Mouse (Mus musculus) frontal cortex, postnatal 36 days (tissue): ENCODE results near the gene Snx5.

Experiments used
- DNase-seq, 2 experiments: peaks; one replicate each; pipeline ENCODE4 v3.0.0; 2022; ENCODE audit warnings: low spot score in 2 of 2

Snx5 gene

GRCm38 (mm10) chr2:144228521-144229346, 42.0 kb downstream of the Snx5 start:
- DNase-seq: no peak

DNA sequence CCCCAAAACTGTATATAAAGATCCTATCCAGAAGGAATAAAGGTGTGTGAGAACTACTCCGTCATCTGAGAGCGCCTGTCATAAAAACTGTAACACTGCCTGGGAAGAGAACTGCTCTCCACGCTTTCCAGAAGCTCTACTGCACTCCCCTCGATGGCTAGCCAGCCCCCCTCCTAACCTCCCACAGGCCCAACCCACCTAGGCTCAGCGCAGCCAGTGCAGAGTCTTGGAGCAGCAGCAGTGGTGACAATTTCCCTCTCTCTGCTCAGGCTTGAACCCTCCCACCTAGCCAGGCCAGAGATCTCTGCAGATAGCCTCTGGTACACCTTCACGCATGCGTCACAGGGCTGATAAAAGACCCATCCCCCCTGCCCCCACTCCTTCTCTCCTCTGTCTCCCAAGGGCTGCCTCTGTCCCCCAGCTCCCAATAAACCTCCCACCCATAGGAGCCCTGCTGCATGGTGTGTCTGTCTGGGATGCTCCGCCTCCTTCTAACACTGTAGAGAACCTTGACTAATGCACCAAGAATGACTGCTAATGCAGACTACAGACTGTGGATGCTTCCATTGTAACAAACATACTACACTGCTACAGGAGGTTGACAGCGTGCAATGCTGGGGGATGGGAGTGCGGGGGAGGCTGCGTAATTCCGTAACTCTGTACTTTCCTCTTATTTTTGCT, 43.7 kb downstream of the Snx5 start:
- DNase-seq: no peak

GRCm38 (mm10) chr2:144224351-144224750, 46.4 kb downstream of the Snx5 start:
- no peak for DNase-seq

DNA sequence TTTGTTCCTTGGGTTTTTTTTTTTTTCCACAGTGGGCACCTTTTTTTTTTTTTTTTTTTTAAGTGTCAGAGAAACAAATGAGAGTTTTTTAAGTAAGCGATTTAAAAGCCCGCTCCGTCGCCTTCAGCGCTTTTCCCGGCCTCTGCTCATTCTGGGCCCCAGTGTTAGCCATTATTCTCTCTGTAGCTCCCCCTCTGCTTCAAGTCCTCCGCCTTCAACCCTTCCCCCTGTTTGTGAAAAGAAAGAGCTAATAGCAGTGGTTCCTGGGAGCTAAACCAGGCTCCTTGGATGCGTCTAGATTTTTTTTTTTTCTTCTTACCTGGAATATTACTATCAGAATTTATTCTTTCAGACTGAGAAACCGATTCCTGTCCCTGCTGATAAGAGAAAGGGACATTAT, 55.1 kb downstream of the Snx5 start:
- DNase-seq: no peak

DNA sequence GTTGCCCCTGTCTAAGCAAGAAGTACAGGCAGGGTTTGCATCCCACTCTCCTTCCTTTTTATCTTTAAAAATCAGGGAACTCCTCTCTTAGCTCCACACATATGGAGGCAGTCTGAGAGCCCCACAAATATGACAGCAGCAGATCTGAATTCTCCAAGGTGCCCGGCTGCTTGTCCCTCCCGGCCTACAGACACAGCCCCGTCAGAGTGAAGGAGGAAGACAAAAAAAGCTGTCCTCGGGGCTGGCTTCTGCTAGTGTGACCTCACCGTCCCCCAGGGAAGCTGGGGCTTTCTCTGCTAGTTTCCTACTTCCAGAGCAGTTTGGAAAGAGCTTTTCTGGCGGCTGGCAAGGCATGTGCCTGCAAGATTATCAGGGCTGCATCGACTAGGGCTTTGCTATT, 55.5 kb downstream of the Snx5 start:
- no peak for DNase-seq

- no peak for DNase-seq
Observed at GRCm38 (mm10) chr2:144214508-144215185, 56.1 kb downstream of the Snx5 start.

GRCm38 (mm10) chr2:144213803-144214202, 56.9 kb downstream of the Snx5 start:
- no peak for DNase-seq

GRCm38 (mm10) chr2:144209425-144209824, 61.3 kb downstream of the Snx5 start:
- no peak for DNase-seq

DNA sequence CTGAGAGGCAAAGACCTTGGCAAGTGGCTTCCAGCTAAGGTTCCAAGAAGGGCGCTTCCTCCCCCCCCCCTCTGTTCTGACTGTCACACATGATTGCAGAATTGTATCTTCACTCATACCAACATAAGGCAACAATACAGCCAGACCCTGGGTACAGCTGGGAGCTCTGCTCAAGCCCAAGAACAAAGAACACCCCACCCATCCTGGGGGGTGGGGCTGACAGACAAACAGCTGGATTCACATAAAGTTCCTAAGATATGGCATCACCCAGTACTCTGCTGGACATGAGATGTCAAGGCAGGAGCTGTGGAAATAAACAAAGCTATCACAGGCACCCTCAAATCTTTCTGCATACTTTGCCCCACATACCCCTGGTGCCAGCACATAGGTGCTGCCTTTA, 63.3 kb downstream of the Snx5 start:
- no peak for DNase-seq

DNA sequence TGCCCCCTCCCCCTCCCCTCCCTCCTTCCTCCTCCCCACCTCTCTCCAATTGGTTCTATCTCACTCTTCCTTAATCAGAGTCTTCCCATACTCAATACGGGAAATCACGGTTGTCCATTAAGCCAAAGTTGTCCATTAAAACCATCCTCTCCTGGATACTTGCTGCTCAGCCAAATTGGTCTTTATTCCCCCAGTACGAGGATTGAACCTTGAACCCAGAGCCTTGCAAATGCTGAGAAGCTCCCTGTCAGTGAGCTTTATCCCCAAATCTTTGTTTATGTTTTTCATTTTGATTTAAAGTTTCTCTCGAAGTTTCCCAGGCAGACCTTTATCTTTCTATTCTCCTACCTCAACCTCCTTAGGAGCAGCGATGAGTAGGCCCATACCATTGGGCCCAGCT, 67.7 kb downstream of the Snx5 start:
- DNase-seq: no peak

DNA sequence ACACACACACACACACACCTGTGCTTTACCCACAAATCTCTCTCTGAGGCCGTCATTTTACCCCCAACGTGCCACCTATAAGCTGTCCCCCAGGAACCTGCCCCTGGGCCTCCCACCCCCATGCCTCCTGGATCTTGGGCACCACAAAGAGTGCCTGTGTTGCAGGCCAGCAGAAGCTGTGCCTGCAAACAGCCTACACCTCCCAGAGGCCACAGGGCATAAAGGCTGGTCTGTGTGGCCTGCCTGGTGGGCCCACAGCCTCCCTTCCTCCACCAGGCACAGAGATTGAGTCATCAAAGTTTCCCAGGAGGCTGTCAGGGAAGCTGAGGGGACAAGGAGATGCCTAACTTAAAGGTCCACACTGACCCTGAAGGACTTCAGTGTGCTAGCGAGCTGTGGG, 68.1 kb downstream of the Snx5 start:
- DNase-seq: no peak

DNA sequence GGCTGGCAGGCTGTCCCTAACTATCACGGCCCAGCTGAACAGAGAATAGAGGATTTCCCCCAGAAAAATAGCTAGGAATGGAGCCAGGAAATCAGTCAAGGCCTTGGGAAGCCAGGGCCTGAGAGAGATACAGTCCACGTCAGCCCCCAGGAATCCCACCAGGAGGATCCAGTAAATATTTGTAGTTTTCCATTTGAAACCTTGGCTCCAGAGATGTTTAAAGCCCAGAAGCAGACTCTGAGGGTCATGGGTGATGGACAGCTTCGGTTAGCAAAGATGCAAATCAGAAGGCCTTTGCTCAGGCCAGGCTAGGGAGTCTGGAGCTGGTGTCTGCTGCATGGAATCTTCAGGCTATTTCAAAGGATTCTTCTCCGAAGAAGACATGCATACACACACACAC, 68.6 kb downstream of the Snx5 start:
- no peak for DNase-seq
